ENCODE assay signal across 9 mouse cellular contexts in genomic region chrX:101805512-101805911, GRCm38 (mm10). TPM values are rescaled to one million over a fixed set of nuclear protein-coding genes. Genes with fewer than 3 reads are reported as not detected.
DNase-seq lines count a peak whose midpoint lies in the region; ATAC-seq and TF ChIP-seq lines count a peak whose summit lies in the region.
"Had no signal": no experiment of that assay in that cellular context is flagged by ENCODE, and none has a peak within 500 bp of the region (broad histone marks: within the 10 kb centered on the region; RNA-seq: fewer than 3 reads in every experiment).

No protein-coding gene starts in this region.

- no peak overlapping the region for H3K4me2 ChIP-seq in kidney, postnatal 0 days (ENCODE audit: low read length)
- H3K4me2 ChIP-seq in CH12.LX (ENCODE audit: insufficient read depth, low read depth, poor library complexity, severe bottlenecking), result no peak overlapping the region
- no peak overlapping the region for H3K4me2 ChIP-seq in embryonic facial prominence, embryonic 14.5 days (ENCODE audit: low read depth, low read length)
- H3K4me2 ChIP-seq: heart, embryonic 15.5 days; limb, embryonic 12.5 days had no signal

- dilution Hi-C loops in CH12.LX (cut with MboI; ENCODE audit: extremely low pct_ligation_motif_present, extremely low pct_unique_long_range_greater_than_20kb, low sequenced_read_pairs), result no loop called here

- no peaks in the 10 kb centered on the region for H3K36me3 ChIP-seq in kidney, postnatal 0 days (ENCODE audit: insufficient read depth, low read length)
- no peaks in the 10 kb centered on the region for H3K36me3 ChIP-seq in CH12.LX (replicated peaks in 1 of 2; ENCODE audit: control insufficient read depth in 1 of 2, insufficient read depth in 1 of 2, low read length in 1 of 2)
- H3K36me3 ChIP-seq in embryonic facial prominence, embryonic 14.5 days (ENCODE audit: control insufficient read depth, insufficient read depth, low read length), result no peaks in the 10 kb centered on the region
- H3K36me3 ChIP-seq: heart, embryonic 15.5 days; limb, embryonic 12.5 days had no signal

- no peak overlapping the region for H3K4me3 ChIP-seq in kidney, postnatal 0 days (replicated peaks; ENCODE audit: low read depth, low read length)
- no peak overlapping the region for H3K4me3 ChIP-seq in CH12.LX (replicated peaks in 1 of 3; ENCODE audit: low read depth in 2 of 3, low read length in 2 of 3, poor library complexity in 1 of 3)
- H3K4me3 ChIP-seq in embryonic facial prominence, embryonic 14.5 days (ENCODE audit: low read depth, low read length), result no peak overlapping the region
- H3K4me3 ChIP-seq: heart, embryonic 15.5 days; limb, embryonic 12.5 days had no signal

- no peak for TF ChIP-seq EP300 in CH12.LX (IDR thresholded peaks at IDR 0.05; ENCODE audit: low read length)

- H3K27me3 ChIP-seq in kidney, postnatal 0 days (ENCODE audit: insufficient read depth, low read length), result no peaks in the 10 kb centered on the region
- no peaks in the 10 kb centered on the region for H3K27me3 ChIP-seq in CH12.LX (replicated peaks)
- H3K27me3 ChIP-seq in embryonic facial prominence, embryonic 14.5 days (replicated peaks; ENCODE audit: control insufficient read depth, insufficient read depth, low read length), result peaks cover 3% of the 10 kb centered on the region; the same call in 1 of the 2 replicates
- H3K27me3 ChIP-seq: heart, embryonic 15.5 days had no signal

- H3K79me2 ChIP-seq in CH12.LX (replicated peaks; ENCODE audit: control insufficient read depth, extremely low read depth, insufficient read depth, poor library complexity, severe bottlenecking), result no peaks in the 10 kb centered on the region

- peak; percentile 65 for TF ChIP-seq RAD21 in CH12.LX (IDR thresholded peaks at IDR 0.05; ENCODE audit: low read depth, low read length)

- no peaks in the 10 kb centered on the region for H3K4me1 ChIP-seq in kidney, postnatal 0 days (replicated peaks; ENCODE audit: insufficient read depth, low read length)
- no peaks in the 10 kb centered on the region for H3K4me1 ChIP-seq in CH12.LX (ENCODE audit: control insufficient read depth in 1 of 2, insufficient read depth in 2 of 2)
- no peaks in the 10 kb centered on the region for H3K4me1 ChIP-seq in embryonic facial prominence, embryonic 14.5 days (ENCODE audit: control insufficient read depth, insufficient read depth, low read length)
- H3K4me1 ChIP-seq: heart, embryonic 15.5 days; limb, embryonic 12.5 days had no signal

- no peak overlapping the region for H3K9ac ChIP-seq in kidney, postnatal 0 days (ENCODE audit: low read depth, low read length)
- no peak overlapping the region for H3K9ac ChIP-seq in CH12.LX (ENCODE audit: insufficient read depth, low read depth)
- no peak overlapping the region for H3K9ac ChIP-seq in embryonic facial prominence, embryonic 14.5 days (ENCODE audit: low read depth, low read length)
- H3K9ac ChIP-seq: heart, embryonic 15.5 days; limb, embryonic 12.5 days had no signal

- no peaks in the 10 kb centered on the region for H3K9me3 ChIP-seq in kidney, postnatal 0 days (replicated peaks; ENCODE audit: low read length)
- no peaks in the 10 kb centered on the region for H3K9me3 ChIP-seq in CH12.LX (replicated peaks; ENCODE audit: low read length)
- H3K9me3 ChIP-seq in embryonic facial prominence, embryonic 14.5 days (ENCODE audit: control insufficient read depth, low read length), result no peaks in the 10 kb centered on the region
- H3K9me3 ChIP-seq: heart, embryonic 15.5 days; limb, embryonic 12.5 days had no signal

- no peak for ATAC-seq in kidney, postnatal 0 days (replicated peaks; ENCODE audit: low FRiP score, low read depth)
- ATAC-seq in embryonic facial prominence, embryonic 14.5 days (ENCODE audit: low read depth), result no peak

- H3K27ac ChIP-seq in kidney, postnatal 0 days, result no peak overlapping the region
- no peak overlapping the region for H3K27ac ChIP-seq in CH12.LX (ENCODE audit: insufficient read depth, low read depth)
- no peak overlapping the region for H3K27ac ChIP-seq in embryonic facial prominence, embryonic 14.5 days (replicated peaks; ENCODE audit: low read depth, low read length)
- H3K27ac ChIP-seq: heart, embryonic 15.5 days; limb, embryonic 12.5 days had no signal

- intact Hi-C loops in gastrocnemius, postnatal 36 days (cut with DNase I), result loop anchor here (2.0 to 10.0 kb wide), 2 partner anchors 137 to 259 kb away; no protein-coding TSS in a partner anchor

- TF ChIP-seq POLR2A in CH12.LX (IDR thresholded peaks at IDR 0.05; ENCODE audit: low read depth, low read length), result no peak

- 35% methylated on average over 2 of the region's 2 CpGs for WGBS in kidney, postnatal 0 days
- WGBS in embryonic facial prominence, embryonic 14.5 days, result 27% methylated on average over 2 of the region's 2 CpGs

- in situ Hi-C loops in CH12.LX (cut with MboI; ENCODE audit: low pct_ligation_motif_present, low pct_unique_long_range_greater_than_20kb, low sequenced_read_pairs), result no loop called here

- peak; percentile 66 for TF ChIP-seq CTCF in kidney, postnatal 0 days (IDR thresholded peaks at IDR 0.05; ENCODE audit: low read depth)
- peak in 1 of 2 experiments; percentile 66; a peak in 2 of 4 replicates for TF ChIP-seq CTCF in CH12.LX (conservative IDR thresholded peaks at IDR 0.05 in 1 of 2, IDR thresholded peaks at IDR 0.05 in 1 of 2; ENCODE audit: low read depth in 2 of 2, low read length in 2 of 2)

- DNase-seq in kidney, postnatal 0 days (ENCODE audit: low spot score), result peak; percentile 63
- no peak for DNase-seq in kidney, adult 18-20 months
- DNase-seq in CH12.LX (ENCODE audit: extremely low read depth) (peak; percentile 23), NIH3T3 (ENCODE audit: low read depth) (peak; percentile 62)
- DNase-seq in embryonic facial prominence, embryonic 14.5 days (ENCODE audit: low spot score), result peak; percentile 50
- no peak for DNase-seq in gastrocnemius, adult 8-10 months (ENCODE audit: low spot score in 2 of 2)
- no peak for DNase-seq in gastrocnemius, postnatal 36 days

TF ChIP-seq in CH12.LX, 34 proteins besides CTCF, POLR2A, EP300 and RAD21:
- TF ChIP-seq ETS1 (conservative IDR thresholded peaks at IDR 0.05; ENCODE audit: low read depth, low read length) (no peak), SMC3 (IDR thresholded peaks at IDR 0.05; ENCODE audit: low read depth, low read length) (peak; percentile 48)

RNA-seq across cellular contexts. Expression of gene 8030474K03Rik, which starts 11.1 kb away (rescaled TPM):
- 0.37 TPM in 1 of 2 replicates, not detected in the other for polyA plus RNA-seq in kidney, postnatal 0 days (2015; fragmentation: Nextera tagmentation; extraction: Ambion mirVana)
- total RNA-seq in CH12.LX (2012; rRNA removed), result not detected in 2 replicates
- total RNA-seq in CH12.LX (2014; rRNA removed), result not detected in 2 replicates
- polyA plus RNA-seq in CH12.LX (2012; ENCODE audit: insufficient read length, low read depth), result not detected in 2 replicates
- 0.22 TPM in 1 of 2 replicates, not detected in the other for polyA plus RNA-seq in embryonic facial prominence, embryonic 14.5 days (2014; fragmentation: Nextera tagmentation; extraction: Ambion mirVana)
- total RNA-seq in gastrocnemius, adult 8-10 months (2022), result not detected
- total RNA-seq in gastrocnemius, postnatal 36 days (2021), result not detected

RNA-seq across cellular contexts. Expression of gene Gm4779, which starts 11.3 kb away (rescaled TPM):
- polyA plus RNA-seq in kidney, postnatal 0 days (2015; fragmentation: Nextera tagmentation; extraction: Ambion mirVana), result 0.28 TPM in 1 of 2 replicates, not detected in the other
- total RNA-seq in CH12.LX (2012; rRNA removed) (not detected in 2 replicates), CH12.LX (2014; rRNA removed) (not detected in 2 replicates)
- not detected in 2 replicates for polyA plus RNA-seq in CH12.LX (2012; ENCODE audit: insufficient read length, low read depth)
- polyA plus RNA-seq in embryonic facial prominence, embryonic 14.5 days (2014; fragmentation: Nextera tagmentation; extraction: Ambion mirVana), result 0.12 and 0.18 TPM in 2 replicates
- not detected for total RNA-seq in gastrocnemius, adult 8-10 months (2022)
- not detected for total RNA-seq in gastrocnemius, postnatal 36 days (2021)

RNA-seq across cellular contexts. Expression of gene Nhsl2, which starts 43.7 kb away (rescaled TPM):
- 4.9 and 5.5 TPM in 2 replicates for polyA plus RNA-seq in kidney, postnatal 0 days (2015; fragmentation: Nextera tagmentation; extraction: Ambion mirVana)
- total RNA-seq in CH12.LX (2012; rRNA removed) (under 0.01 and 0.17 TPM in 2 replicates), CH12.LX (2014; rRNA removed) (0.01 TPM in 1 of 2 replicates, not detected in the other)
- 0.10 and 0.19 TPM in 2 replicates for polyA plus RNA-seq in CH12.LX (2012; ENCODE audit: insufficient read length, low read depth)
- polyA plus RNA-seq in embryonic facial prominence, embryonic 14.5 days (2014; fragmentation: Nextera tagmentation; extraction: Ambion mirVana), result 9.9 and 11.5 TPM in 2 replicates
- total RNA-seq in gastrocnemius, adult 8-10 months (2022), result 1 to 10 TPM; 1.3 to 2.0 (median 1.5) TPM
- 1 to 10 TPM; 1.8 to 3.5 TPM for total RNA-seq in gastrocnemius, postnatal 36 days (2021)

Comparison
In these comparisons a context has a peak if more than half of its experiments do, and no peak if none do; other contexts are left out.
1. DNase-seq: peak in kidney, postnatal 0 days (single experiment), CH12.LX (single experiment), NIH3T3 (single experiment) and embryonic facial prominence, embryonic 14.5 days (single experiment); none in kidney, adult 18-20 months (single experiment), gastrocnemius, adult 8-10 months (0 of 2) and gastrocnemius, postnatal 36 days (0 of 2).